In genomic region chrX:57338371-57339211, GRCm38 (mm10) we compare ENCODE assay signal across 7 mouse cellular contexts. TPM values are rescaled to one million over a fixed set of nuclear protein-coding genes. Genes with fewer than 3 reads are reported as not detected.
DNase-seq lines count a peak whose midpoint lies in the region; ATAC-seq and TF ChIP-seq lines count a peak whose summit lies in the region.

Gene Arhgef6 (minus strand): TSS chrX:57338729.

- TF ChIP-seq POLR2A in limb, embryonic 14.5 days (IDR thresholded peaks at IDR 0.05; ENCODE audit: borderline replicate concordance, extremely low read depth, insufficient read depth, insufficient read length) = no peak
- no peak for TF ChIP-seq POLR2A in myocyte (IDR thresholded peaks at IDR 0.05; ENCODE audit: insufficient read length, low read depth)

- intact Hi-C loops in gastrocnemius, postnatal 14 days (cut with DNase I; ENCODE audit: low total_unique reads) = no loop called here

- no peak within 1 kb of the TSS for H3K4me2 ChIP-seq in limb, embryonic 14.5 days (replicated peaks; ENCODE audit: low read depth, low read length, severe bottlenecking)
- H3K4me2 ChIP-seq in intestine, embryonic 16.5 days (ENCODE audit: low read depth, low read length) = peak within 1 kb of the TSS; percentile 30; the same call in 1 of the 2 replicates
- peak within 1 kb of the TSS; percentile 72 for H3K4me2 ChIP-seq in myocyte (ENCODE audit: low read depth)

- H3K9me3 ChIP-seq in limb, embryonic 14.5 days (ENCODE audit: control insufficient read depth, low read length) = no peaks in the 10 kb centered on the region
- H3K9me3 ChIP-seq in limb, embryonic 10.5 days (replicated peaks) = no peaks in the 10 kb centered on the region
- no peaks in the 10 kb centered on the region for H3K9me3 ChIP-seq in intestine, embryonic 16.5 days (ENCODE audit: control insufficient read depth, low read length)

- H3K36me3 ChIP-seq in limb, embryonic 14.5 days (ENCODE audit: control insufficient read depth, insufficient read depth, low read length) = no peaks in the 10 kb centered on the region
- H3K36me3 ChIP-seq in limb, embryonic 10.5 days = no peaks in the 10 kb centered on the region
- no peaks in the 10 kb centered on the region for H3K36me3 ChIP-seq in intestine, embryonic 16.5 days (ENCODE audit: control insufficient read depth, insufficient read depth, low read length)
- no peaks in the 10 kb centered on the region for H3K36me3 ChIP-seq in myocyte (ENCODE audit: control insufficient read depth, insufficient read depth)

- no peaks in the 10 kb centered on the region for H3K79me2 ChIP-seq in myocyte (ENCODE audit: control insufficient read depth, insufficient read depth)

- no peak within 1 kb of the TSS for H3K4me3 ChIP-seq in limb, embryonic 14.5 days (replicated peaks; ENCODE audit: low read length)
- H3K4me3 ChIP-seq in limb, embryonic 10.5 days = no peak within 1 kb of the TSS
- no peak within 1 kb of the TSS for H3K4me3 ChIP-seq in intestine, embryonic 16.5 days (ENCODE audit: low read length)
- no peak within 1 kb of the TSS for H3K4me3 ChIP-seq in myocyte

- H3K27ac ChIP-seq in limb, embryonic 14.5 days (replicated peaks; ENCODE audit: low read depth, low read length) = no peak within 1 kb of the TSS
- no peak within 1 kb of the TSS for H3K27ac ChIP-seq in limb, embryonic 10.5 days
- H3K27ac ChIP-seq in intestine, embryonic 16.5 days (ENCODE audit: low read length) = no peak within 1 kb of the TSS

- H3K4me1 ChIP-seq in limb, embryonic 14.5 days (ENCODE audit: control insufficient read depth, insufficient read depth, low read length) = no peaks in the 10 kb centered on the region
- no peaks in the 10 kb centered on the region for H3K4me1 ChIP-seq in limb, embryonic 10.5 days
- no peaks in the 10 kb centered on the region for H3K4me1 ChIP-seq in intestine, embryonic 16.5 days (ENCODE audit: control insufficient read depth, insufficient read depth, low read length)

- no peaks in the 10 kb centered on the region for H3K27me3 ChIP-seq in limb, embryonic 14.5 days (ENCODE audit: control insufficient read depth, insufficient read depth, low read length)
- H3K27me3 ChIP-seq in limb, embryonic 10.5 days (ENCODE audit: low read depth, poor library complexity, severe bottlenecking) = no peaks in the 10 kb centered on the region
- H3K27me3 ChIP-seq in intestine, embryonic 16.5 days (replicated peaks; ENCODE audit: control insufficient read depth, insufficient read depth, low read length) = no peaks in the 10 kb centered on the region
- H3K27me3 ChIP-seq in myocyte (ENCODE audit: control insufficient read depth, insufficient read depth, insufficient read length) = no peaks in the 10 kb centered on the region

- no peak within 1 kb of the TSS for H3ac ChIP-seq in myocyte (ENCODE audit: control insufficient read depth, insufficient read length)

- WGBS in limb, embryonic 14.5 days = 56% methylated on average over 18 of the region's 18 CpGs
- WGBS in limb, embryonic 10.5 days = 69% methylated on average over 18 of the region's 18 CpGs
- WGBS in intestine, embryonic 16.5 days = 36% methylated on average over 18 of the region's 18 CpGs

- no peak for DNase-seq in limb, embryonic 14.5 days (ENCODE audit: low spot score)
- DNase-seq in limb, embryonic 10.5 days (ENCODE audit: low spot score) = no peak
- peak; percentile 5 for DNase-seq in adrenal gland, postnatal 14 days
- peak; percentile 21 for DNase-seq in gastrocnemius, postnatal 14 days
- DNase-seq in embryo, embryonic 11 days = no peak

- ATAC-seq in limb, embryonic 14.5 days (ENCODE audit: low FRiP score, low read depth) = no peak
- no peak for ATAC-seq in intestine, embryonic 16.5 days

- H3K9ac ChIP-seq in limb, embryonic 14.5 days (ENCODE audit: low read depth, low read length, severe bottlenecking) = no peak within 1 kb of the TSS
- no peak within 1 kb of the TSS for H3K9ac ChIP-seq in intestine, embryonic 16.5 days (ENCODE audit: low read depth, low read length)

TF ChIP-seq in myocyte, 11 proteins besides CTCF, POLR2A, EP300 and RAD21:
- TF ChIP-seq MYOD1 (IDR thresholded peaks at IDR 0.05; ENCODE audit: control insufficient read depth in 1 of 3, insufficient read length in 2 of 3, low read depth in 2 of 3) = no peak
- TF ChIP-seq MYOG (IDR thresholded peaks at IDR 0.05; ENCODE audit: control insufficient read depth in 1 of 3, insufficient read depth in 1 of 3, insufficient read length in 2 of 3, low read depth in 2 of 3) = no peak
- no peak for TF ChIP-seq TCF12 (IDR thresholded peaks at IDR 0.05; ENCODE audit: insufficient read depth, poor library complexity, severe bottlenecking)
- no peak for TF ChIP-seq E2F4 (IDR thresholded peaks at IDR 0.05; ENCODE audit: insufficient read depth)
- no peak for TF ChIP-seq MAX (IDR thresholded peaks at IDR 0.05; ENCODE audit: low read depth)
- no peak for TF ChIP-seq POLR2AphosphoS2 (IDR thresholded peaks at IDR 0.05; ENCODE audit: insufficient read length, low read depth)
- no peak for TF ChIP-seq SRF (IDR thresholded peaks at IDR 0.05; ENCODE audit: control insufficient read depth, insufficient read length, low read depth)
- no peak for TF ChIP-seq USF1 (IDR thresholded peaks at IDR 0.05; ENCODE audit: low read depth)
- TF ChIP-seq CEBPB (IDR thresholded peaks at IDR 0.05; ENCODE audit: insufficient read depth, poor library complexity, severe bottlenecking) = no peak
- no peak for TF ChIP-seq TCF3 (IDR thresholded peaks at IDR 0.05; ENCODE audit: insufficient read length, low read depth)
- TF ChIP-seq REST (IDR thresholded peaks at IDR 0.05; ENCODE audit: insufficient read depth, insufficient read length) = no peak

RNA-seq across cellular contexts. Expression of gene Arhgef6, which starts in this region (rescaled TPM):
- polyA plus RNA-seq in limb, embryonic 14.5 days (2012; rRNA removed) = 16.8 and 17.0 TPM in 2 replicates
- 13.4 and 14.9 TPM in 2 replicates for polyA plus RNA-seq in limb, embryonic 14.5 days (2014; fragmentation: Nextera tagmentation; extraction: Ambion mirVana)
- 0.88 and 1.8 TPM in 2 replicates for polyA plus RNA-seq in limb, embryonic 10.5 days (2016; fragmentation: Nextera tagmentation; extraction: Ambion mirVana)
- 34.4 and 34.7 TPM in 2 replicates for total RNA-seq in adrenal gland, postnatal 14 days (2021)
- total RNA-seq in gastrocnemius, postnatal 14 days (2021) = 10 to 100 TPM; 70.0 to 71.3 TPM
- polyA plus RNA-seq in intestine, embryonic 16.5 days (2015; fragmentation: Nextera tagmentation; extraction: Ambion mirVana) = 3.6 and 4.0 TPM in 2 replicates
- polyA plus RNA-seq in myocyte (2012; fragmentation: generic; extraction: Trizol) = 3.5 TPM

Comparison
In these comparisons a context has a peak if more than half of its experiments do, and no peak if none do; other contexts are left out.
1. DNase-seq: peak in adrenal gland, postnatal 14 days (single experiment) and gastrocnemius, postnatal 14 days (single experiment); none in limb, embryonic 14.5 days (single experiment), limb, embryonic 10.5 days (single experiment) and embryo, embryonic 11 days (single experiment).